Mouse (Mus musculus): ENCODE data around the gene 0610030E20Rik. TPM values are rescaled to one million over a fixed set of nuclear protein-coding genes. Genes with fewer than 3 reads are reported as not detected.

Gene 0610030E20Rik
- polyA plus RNA-seq, 1 experiment from 2014 or later, result 25.9 TPM

DNA sequence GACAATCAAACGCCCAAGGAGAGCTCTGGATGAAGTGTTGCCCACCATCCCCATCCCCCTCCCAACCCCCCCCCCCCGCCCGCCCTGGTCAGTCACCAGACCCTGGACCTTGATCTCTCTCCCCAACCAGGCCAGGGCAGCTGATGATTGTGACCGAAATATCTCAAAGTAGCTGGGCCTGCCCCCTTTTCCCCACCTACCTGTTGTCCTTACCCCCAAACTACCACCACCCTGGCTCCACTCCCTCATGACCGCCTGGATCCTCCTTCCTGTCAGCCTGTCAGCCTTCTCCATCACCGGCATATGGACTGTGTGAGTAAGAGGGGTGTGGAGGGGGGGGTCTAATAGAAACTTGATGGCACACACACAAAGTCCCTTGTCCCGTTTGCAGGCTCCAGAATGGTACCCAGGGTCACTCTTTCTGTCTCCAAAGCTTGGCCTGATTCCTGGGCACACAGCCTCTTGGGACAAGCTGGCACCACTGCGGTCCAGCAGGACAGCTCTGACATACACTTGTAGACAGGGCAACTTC, 8.9 kb downstream of the 0610030E20Rik start:
- peak; percentile 0; the same call in 1 of the 2 replicates for ATAC-seq (ENCODE audit: insufficient read depth, low FRiP score)
- peak overlapping the region; percentile 59 for H3K4me3 ChIP-seq (replicated peaks; ENCODE audit: low read length)
- no peaks in the 10 kb centered on the region for H3K9me3 ChIP-seq (replicated peaks; ENCODE audit: control insufficient read depth, low read length)
- peaks cover 49% of the 10 kb centered on the region for H3K4me1 ChIP-seq (ENCODE audit: control insufficient read depth, insufficient read depth, low read length)
- peak overlapping the region; percentile 79 for H3K9ac ChIP-seq (ENCODE audit: low read length)
- peak overlapping the region; percentile 95 for H3K4me2 ChIP-seq (ENCODE audit: low read depth, low read length)
- 0 out of 2 replicates have a peak, but pooled peaks cover 11% of the 10 kb centered on the region for H3K36me3 ChIP-seq (ENCODE audit: control insufficient read depth, insufficient read depth, low read length)
- peak overlapping the region; percentile 58; the same call in 1 of the 2 replicates for H3K27ac ChIP-seq (ENCODE audit: low read length)
- H3K27me3 ChIP-seq (ENCODE audit: control insufficient read depth, insufficient read depth, low read length), result no peaks in the 10 kb centered on the region
- WGBS, result 37% methylated on average over 8 of the region's 8 CpGs

DNA sequence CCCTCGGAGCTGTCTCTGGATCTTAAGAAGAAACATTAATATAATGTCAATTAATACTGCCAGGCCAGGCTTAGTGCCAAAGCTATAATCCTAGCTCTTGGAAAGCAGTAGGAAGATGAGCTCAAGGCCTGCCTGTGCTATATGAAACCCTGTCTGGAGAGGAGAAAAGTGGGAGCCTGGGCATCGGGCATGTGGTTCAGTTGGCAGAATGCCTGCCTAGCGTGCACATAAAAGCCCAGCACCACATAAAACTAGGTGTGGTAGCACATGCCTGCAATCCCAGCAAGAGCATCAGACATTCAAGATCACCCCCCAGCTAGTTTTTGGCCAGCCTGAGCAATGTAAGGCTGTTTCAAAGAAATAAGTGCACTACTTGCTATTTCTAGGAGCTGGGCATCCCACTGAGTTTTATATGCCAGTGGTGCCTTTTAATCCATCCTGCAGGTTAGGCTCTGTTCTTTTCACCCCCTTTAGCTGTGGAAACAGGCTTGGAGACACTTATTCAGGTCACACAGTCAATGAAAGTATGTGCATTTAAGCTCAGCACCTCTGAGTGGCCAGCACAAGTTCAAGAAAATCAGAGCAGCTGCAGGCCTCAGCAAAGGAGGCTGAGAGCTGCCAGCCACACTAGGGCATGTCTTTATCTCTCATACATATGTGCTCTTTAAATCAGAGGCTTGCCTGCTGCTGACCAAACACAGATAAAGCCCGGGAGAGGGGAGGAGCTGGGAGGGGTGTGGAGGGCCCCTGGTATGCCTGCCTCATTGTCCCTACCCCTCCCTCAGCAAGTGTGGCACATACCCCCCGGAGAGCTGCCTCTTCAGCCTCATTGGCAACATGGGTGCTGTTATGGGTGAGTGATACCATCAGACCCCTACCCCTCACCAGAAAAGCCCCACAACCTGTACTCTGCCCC, 10.3 kb downstream of the 0610030E20Rik start:
- H3K4me2 ChIP-seq (ENCODE audit: low read depth, low read length), result 0 out of 2 replicates have a peak overlapping the region, but pooled peaks have one; percentile 10
- WGBS, result 48% methylated on average over 5 of the region's 5 CpGs
- peaks cover 54% of the 10 kb centered on the region for H3K4me1 ChIP-seq (ENCODE audit: control insufficient read depth, insufficient read depth, low read length)
- peak overlapping the region; percentile 52; the same call in 1 of the 2 replicates for H3K9ac ChIP-seq (ENCODE audit: low read length)
- H3K36me3 ChIP-seq (ENCODE audit: control insufficient read depth, insufficient read depth, low read length), result 0 out of 2 replicates have a peak, but pooled peaks cover 11% of the 10 kb centered on the region
- H3K9me3 ChIP-seq (replicated peaks; ENCODE audit: control insufficient read depth, low read length), result no peaks in the 10 kb centered on the region
- no peak overlapping the region for H3K4me3 ChIP-seq (replicated peaks; ENCODE audit: low read length)
- H3K27me3 ChIP-seq (ENCODE audit: control insufficient read depth, insufficient read depth, low read length), result no peaks in the 10 kb centered on the region
- peak; percentile 8; the same call in 1 of the 2 replicates for ATAC-seq (ENCODE audit: insufficient read depth, low FRiP score)
- peak overlapping the region; percentile 50; the same call in 1 of the 2 replicates for H3K27ac ChIP-seq (ENCODE audit: low read length)

DNA sequence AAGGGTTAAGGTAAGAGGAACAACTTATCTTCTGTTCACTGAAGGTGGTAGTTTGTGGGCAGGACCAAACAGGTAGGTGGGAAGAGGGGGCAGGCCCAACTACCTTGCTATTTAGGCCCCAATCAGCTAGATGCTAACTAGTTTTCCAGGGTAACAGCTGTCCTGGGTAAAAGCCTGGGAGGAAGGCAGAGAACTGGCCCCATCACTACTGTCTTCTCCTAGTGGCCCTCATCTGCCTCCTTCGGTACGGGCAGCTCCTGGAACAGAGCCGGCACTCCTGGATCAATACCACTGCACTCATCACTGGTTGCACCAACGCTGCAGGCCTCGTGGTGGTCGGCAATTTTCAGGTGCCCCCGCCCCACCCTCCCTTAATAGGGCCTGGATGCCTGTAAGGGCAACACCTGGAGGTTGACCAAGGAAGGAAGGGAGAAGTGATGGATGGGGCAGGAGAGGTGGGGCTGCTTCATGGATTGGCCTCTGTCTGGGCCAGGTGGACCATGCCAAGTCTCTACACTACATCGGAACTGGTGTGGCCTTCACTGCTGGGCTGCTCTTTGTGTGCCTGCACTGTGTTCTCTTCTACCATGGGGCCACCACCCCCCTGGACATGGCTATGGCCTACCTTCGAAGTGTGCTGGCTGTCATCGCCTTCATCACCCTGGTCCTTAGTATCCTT, 11.1 kb downstream of the 0610030E20Rik start:
- H3K27me3 ChIP-seq (ENCODE audit: control insufficient read depth, insufficient read depth, low read length), result no peaks in the 10 kb centered on the region
- peaks cover 49% of the 10 kb centered on the region for H3K4me1 ChIP-seq (ENCODE audit: control insufficient read depth, insufficient read depth, low read length)
- H3K9me3 ChIP-seq (replicated peaks; ENCODE audit: control insufficient read depth, low read length), result no peaks in the 10 kb centered on the region
- peak overlapping the region; percentile 50; the same call in 1 of the 2 replicates for H3K27ac ChIP-seq (ENCODE audit: low read length)
- H3K9ac ChIP-seq (ENCODE audit: low read length), result no peak overlapping the region
- ATAC-seq (ENCODE audit: insufficient read depth, low FRiP score), result no peak
- 0 out of 2 replicates have a peak overlapping the region, but pooled peaks have one; percentile 10 for H3K4me2 ChIP-seq (ENCODE audit: low read depth, low read length)
- 81% methylated on average over 10 of the region's 10 CpGs for WGBS
- no peak overlapping the region for H3K4me3 ChIP-seq (replicated peaks; ENCODE audit: low read length)
- 0 out of 2 replicates have a peak, but pooled peaks cover 11% of the 10 kb centered on the region for H3K36me3 ChIP-seq (ENCODE audit: control insufficient read depth, insufficient read depth, low read length)

DNA sequence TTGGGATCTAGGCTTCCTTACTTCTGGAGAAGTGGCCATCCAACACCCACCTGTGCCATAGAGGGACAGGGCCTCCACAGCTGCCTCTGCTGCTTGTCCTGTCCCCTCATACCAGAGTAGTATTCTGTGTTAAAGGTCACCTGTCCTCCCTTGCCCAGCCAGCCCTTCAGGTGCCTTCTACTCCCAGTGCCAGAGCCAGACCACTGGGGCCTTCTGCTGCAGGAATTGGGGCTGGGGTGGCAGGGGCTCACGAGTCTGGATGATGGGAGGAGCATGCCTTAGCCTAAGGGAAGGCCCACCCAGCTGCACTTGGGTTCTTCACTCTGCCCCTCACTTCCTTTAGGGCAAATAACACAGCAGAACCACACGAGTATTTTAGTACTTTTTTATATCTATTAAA, 12.2 kb downstream of the 0610030E20Rik start:
- H3K9me3 ChIP-seq (replicated peaks; ENCODE audit: control insufficient read depth, low read length), result no peaks in the 10 kb centered on the region
- H3K4me3 ChIP-seq (replicated peaks; ENCODE audit: low read length), result no peak overlapping the region
- 80% methylated on average over 2 of the region's 2 CpGs for WGBS
- H3K27me3 ChIP-seq (ENCODE audit: control insufficient read depth, insufficient read depth, low read length), result no peaks in the 10 kb centered on the region
- no peak overlapping the region for H3K27ac ChIP-seq (ENCODE audit: low read length)
- ATAC-seq (ENCODE audit: insufficient read depth, low FRiP score), result no peak
- 0 out of 2 replicates have a peak, but pooled peaks cover 11% of the 10 kb centered on the region for H3K36me3 ChIP-seq (ENCODE audit: control insufficient read depth, insufficient read depth, low read length)
- peaks cover 49% of the 10 kb centered on the region for H3K4me1 ChIP-seq (ENCODE audit: control insufficient read depth, insufficient read depth, low read length)
- H3K9ac ChIP-seq (ENCODE audit: low read length), result 0 out of 2 replicates have a peak overlapping the region, but pooled peaks have one; percentile 28
- H3K4me2 ChIP-seq (ENCODE audit: low read depth, low read length), result no peak overlapping the region

DNA sequence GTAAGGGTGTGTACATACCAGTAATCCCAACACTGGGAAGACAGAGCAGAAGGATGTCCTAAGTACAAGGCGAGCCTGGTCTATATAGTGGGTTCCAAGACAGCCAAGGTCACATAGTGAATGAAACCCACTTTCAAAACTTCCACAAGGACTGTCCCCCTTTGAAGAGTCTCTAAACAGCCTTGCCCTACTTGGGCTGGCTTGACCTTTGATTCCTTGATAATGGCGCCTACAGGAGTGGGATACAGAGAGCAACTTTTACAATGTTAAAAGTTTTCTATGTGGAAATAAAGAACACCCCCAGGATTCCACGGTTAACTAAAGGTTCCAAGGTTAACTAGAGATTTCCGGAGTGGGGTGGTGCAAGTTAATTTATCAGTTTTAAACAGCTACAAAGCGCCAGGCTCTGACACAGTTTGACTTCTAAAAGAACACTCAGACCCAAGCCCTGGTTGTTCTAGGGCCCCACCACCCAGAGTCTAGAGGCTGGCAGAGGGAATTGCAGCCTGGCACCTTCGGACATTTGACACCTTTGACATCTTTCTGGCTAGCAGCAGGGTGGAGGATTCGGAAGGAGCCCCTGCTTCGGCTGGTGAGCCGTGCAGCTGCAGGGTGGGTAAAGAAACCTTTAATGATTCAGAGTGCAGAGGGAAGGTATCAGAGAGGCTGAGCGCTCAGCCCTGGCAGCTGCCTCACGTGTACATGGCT, 12.9 kb downstream of the 0610030E20Rik start:
- Histone ChIP-seq H3K4me2 (ENCODE audit: low read depth, low read length) (peak overlapping the region; percentile 81), H3K36me3 (ENCODE audit: control insufficient read depth, insufficient read depth, low read length) (0 out of 2 replicates have a peak, but pooled peaks cover 11% of the 10 kb centered on the region), H3K27me3 (ENCODE audit: control insufficient read depth, insufficient read depth, low read length) (no peaks in the 10 kb centered on the region), H3K9ac (ENCODE audit: low read length) (peak overlapping the region; percentile 32; the same call in 1 of the 2 replicates), H3K9me3 (replicated peaks; ENCODE audit: control insufficient read depth, low read length) (no peaks in the 10 kb centered on the region), H3K4me1 (ENCODE audit: control insufficient read depth, insufficient read depth, low read length) (peaks cover 44% of the 10 kb centered on the region), H3K4me3 (replicated peaks; ENCODE audit: low read length) (no peak overlapping the region; the same call in 1 of the 2 replicates), H3K27ac (ENCODE audit: low read length) (0 out of 2 replicates have a peak overlapping the region, but pooled peaks have one; percentile 7)
- no peak for ATAC-seq (ENCODE audit: insufficient read depth, low FRiP score)
- 61% methylated on average over 11 of the region's 11 CpGs for WGBS

DNA sequence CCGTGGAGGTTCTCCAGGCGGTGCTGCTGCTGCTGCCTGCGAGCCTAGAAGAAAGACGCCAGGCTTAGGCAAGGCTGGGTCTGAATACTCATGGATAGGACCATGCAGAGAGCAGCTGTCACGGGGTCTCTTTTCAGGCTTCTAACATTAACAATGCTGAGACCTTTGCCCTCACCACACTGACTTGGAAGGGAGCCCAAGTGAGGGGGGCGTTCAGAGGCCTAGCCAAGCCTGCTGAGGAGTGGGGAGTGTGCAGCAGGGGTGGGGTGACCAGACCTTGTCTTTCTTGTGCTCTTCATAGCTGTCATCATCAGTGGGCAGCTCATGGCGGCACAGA, 13.4 kb downstream of the 0610030E20Rik start:
- no peaks in the 10 kb centered on the region for H3K27me3 ChIP-seq (ENCODE audit: control insufficient read depth, insufficient read depth, low read length)
- 0 out of 2 replicates have a peak overlapping the region, but pooled peaks have one; percentile 7 for H3K27ac ChIP-seq (ENCODE audit: low read length)
- H3K9me3 ChIP-seq (replicated peaks; ENCODE audit: control insufficient read depth, low read length), result no peaks in the 10 kb centered on the region
- H3K4me2 ChIP-seq (ENCODE audit: low read depth, low read length), result peak overlapping the region; percentile 81
- 46% methylated on average over 7 of the region's 7 CpGs for WGBS
- peak overlapping the region; percentile 91; the same call in 1 of the 2 replicates for H3K4me3 ChIP-seq (replicated peaks; ENCODE audit: low read length)
- no peak for ATAC-seq (ENCODE audit: insufficient read depth, low FRiP score)
- H3K4me1 ChIP-seq (ENCODE audit: control insufficient read depth, insufficient read depth, low read length), result peaks cover 44% of the 10 kb centered on the region
- H3K36me3 ChIP-seq (ENCODE audit: control insufficient read depth, insufficient read depth, low read length), result 0 out of 2 replicates have a peak, but pooled peaks cover 11% of the 10 kb centered on the region
- peak overlapping the region; percentile 32; the same call in 1 of the 2 replicates for H3K9ac ChIP-seq (ENCODE audit: low read length)

DNA sequence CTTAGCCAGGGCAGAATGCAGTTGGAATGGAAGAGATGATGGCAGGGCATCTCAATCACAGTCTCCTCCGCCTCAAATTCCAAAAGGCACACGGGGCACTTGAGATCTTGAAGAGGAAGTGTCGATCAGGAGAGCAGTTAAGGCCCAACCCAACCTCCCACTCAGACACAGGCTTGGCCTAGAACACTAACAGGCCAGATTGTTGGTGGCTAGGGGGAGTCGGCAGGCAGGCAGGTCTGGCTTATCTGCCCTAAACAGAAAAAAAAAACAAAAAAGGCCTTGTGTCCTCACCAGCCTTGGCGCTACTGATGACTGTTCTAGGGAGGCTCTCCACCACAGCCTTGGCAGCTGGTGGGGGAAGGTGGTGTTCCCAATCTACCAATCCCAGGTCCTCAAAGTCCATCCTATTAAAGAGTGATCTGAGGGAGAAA, 14.0 kb downstream of the 0610030E20Rik start:
- Histone ChIP-seq H3K9me3 (replicated peaks; ENCODE audit: control insufficient read depth, low read length) (no peaks in the 10 kb centered on the region), H3K4me2 (ENCODE audit: low read depth, low read length) (peak overlapping the region; percentile 81), H3K4me1 (ENCODE audit: control insufficient read depth, insufficient read depth, low read length) (peaks cover 39% of the 10 kb centered on the region), H3K36me3 (ENCODE audit: control insufficient read depth, insufficient read depth, low read length) (0 out of 2 replicates have a peak, but pooled peaks cover 11% of the 10 kb centered on the region), H3K9ac (ENCODE audit: low read length) (peak overlapping the region; percentile 85), H3K27ac (ENCODE audit: low read length) (peak overlapping the region; percentile 74; the same call in 1 of the 2 replicates), H3K27me3 (ENCODE audit: control insufficient read depth, insufficient read depth, low read length) (no peaks in the 10 kb centered on the region), H3K4me3 (replicated peaks; ENCODE audit: low read length) (peak overlapping the region; percentile 91)
- 45% methylated on average over 5 of the region's 5 CpGs for WGBS
- ATAC-seq (ENCODE audit: insufficient read depth, low FRiP score), result no peak
